Mouse (Mus musculus): ENCODE measurements around the gene Zfhx3. TPM values are rescaled to one million over a fixed set of nuclear protein-coding genes. Genes with fewer than 3 reads are reported as not detected.
A peak's percentile ranks its signal among the peaks of the same experiment; 100 is the strongest.

Gene Zfhx3
- polyA plus RNA-seq, 1 experiment from 2014 or later = 8.2 TPM

DNA sequence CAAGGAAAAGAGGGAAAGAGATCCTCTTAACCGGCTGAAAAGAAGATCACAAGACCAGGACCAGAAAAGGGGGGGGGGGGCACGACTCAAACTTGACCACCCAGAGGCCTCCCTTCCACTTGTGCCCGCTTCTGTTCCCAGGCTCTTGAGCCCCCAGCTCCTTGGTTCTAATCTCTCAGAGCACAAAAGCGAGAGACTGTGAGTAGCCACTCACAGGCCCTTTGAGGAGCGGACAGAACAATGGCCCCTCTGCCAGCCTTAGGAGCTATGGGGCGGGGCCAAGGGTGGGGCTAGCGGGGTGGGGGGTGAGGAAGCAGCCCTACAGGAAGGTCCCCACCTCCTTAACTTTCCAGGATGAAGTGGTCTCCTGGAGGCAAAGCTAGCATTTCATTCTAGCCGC lies 508.4 kb downstream of the Zfhx3 start:
- Histone ChIP-seq H3K9me3 (ENCODE audit: low read length) (no peaks in the 10 kb centered on the region), H3K4me1 (ENCODE audit: insufficient read depth, low read depth, low read length) (no peaks in the 10 kb centered on the region), H3K4me2 (replicated peaks; ENCODE audit: low read depth, low read length) (peak overlapping the region; percentile 48), H3K9ac (replicated peaks; ENCODE audit: low read depth) (no peak overlapping the region), H3K36me3 (ENCODE audit: insufficient read depth, low read length) (no peaks in the 10 kb centered on the region), H3K27me3 (replicated peaks; ENCODE audit: insufficient read depth, low read length) (no peaks in the 10 kb centered on the region), H3K4me3 (ENCODE audit: low read depth, low read length) (peak overlapping the region; percentile 16; the same call in 1 of the 2 replicates), H3K27ac (ENCODE audit: low read length) (no peak overlapping the region)
- peak; percentile 65 for ATAC-seq
- TF ChIP-seq EP300 (IDR thresholded peaks at IDR 0.05) (no peak), CTCF (IDR thresholded peaks at IDR 0.05) (no peak)
- WGBS = 32% methylated on average over 8 of the region's 8 CpGs
- peak; percentile 22 for DNase-seq (ENCODE audit: low spot score)

GRCm38 (mm10) chr8:108454561-108455311 lies 512.3 kb downstream of the Zfhx3 start:
- H3K36me3 ChIP-seq (ENCODE audit: insufficient read depth, low read length) = no peaks in the 10 kb centered on the region
- H3K4me1 ChIP-seq (ENCODE audit: insufficient read depth, low read depth, low read length) = no peaks in the 10 kb centered on the region
- 0 out of 2 replicates have a peak, but pooled peaks cover 3% of the 10 kb centered on the region for H3K9me3 ChIP-seq (ENCODE audit: low read length)
- H3K4me2 ChIP-seq (replicated peaks; ENCODE audit: low read depth, low read length) = no peak overlapping the region
- 52% methylated on average over 18 of the region's 18 CpGs for WGBS
- H3K27ac ChIP-seq (ENCODE audit: low read length) = no peak overlapping the region
- ATAC-seq (no peak), DNase-seq (ENCODE audit: low spot score) (no peak)
- H3K4me3 ChIP-seq (ENCODE audit: low read depth, low read length) = no peak overlapping the region
- TF ChIP-seq EP300 (IDR thresholded peaks at IDR 0.05) = no peak
- no peak for TF ChIP-seq CTCF (IDR thresholded peaks at IDR 0.05)
- H3K9ac ChIP-seq (replicated peaks; ENCODE audit: low read depth) = no peak overlapping the region
- H3K27me3 ChIP-seq (replicated peaks; ENCODE audit: insufficient read depth, low read length) = no peaks in the 10 kb centered on the region

GRCm38 (mm10) chr8:108466653-108467052 lies 524.2 kb downstream of the Zfhx3 start:
- H3K36me3 ChIP-seq (ENCODE audit: insufficient read depth, low read length) = no peaks in the 10 kb centered on the region
- TF ChIP-seq EP300 (IDR thresholded peaks at IDR 0.05) (no peak), CTCF (IDR thresholded peaks at IDR 0.05) (no peak)
- H3K9me3 ChIP-seq (ENCODE audit: low read length) = no peaks in the 10 kb centered on the region
- no peak for DNase-seq (ENCODE audit: low spot score)
- no peak overlapping the region for H3K4me3 ChIP-seq (ENCODE audit: low read depth, low read length)
- no peak for ATAC-seq
- H3K4me2 ChIP-seq (replicated peaks; ENCODE audit: low read depth, low read length) = no peak overlapping the region
- H3K27me3 ChIP-seq (replicated peaks; ENCODE audit: insufficient read depth, low read length) = no peaks in the 10 kb centered on the region
- 55% methylated on average over 6 of the region's 6 CpGs for WGBS
- H3K9ac ChIP-seq (replicated peaks; ENCODE audit: low read depth) = no peak overlapping the region
- no peak overlapping the region for H3K27ac ChIP-seq (ENCODE audit: low read length)
- no peaks in the 10 kb centered on the region for H3K4me1 ChIP-seq (ENCODE audit: insufficient read depth, low read depth, low read length)

- Histone ChIP-seq H3K4me1 (ENCODE audit: insufficient read depth, low read depth, low read length) (no peaks in the 10 kb centered on the region), H3K27ac (ENCODE audit: low read length) (no peak overlapping the region), H3K4me3 (ENCODE audit: low read depth, low read length) (no peak overlapping the region), H3K4me2 (replicated peaks; ENCODE audit: low read depth, low read length) (no peak overlapping the region), H3K9me3 (ENCODE audit: low read length) (no peaks in the 10 kb centered on the region), H3K36me3 (ENCODE audit: insufficient read depth, low read length) (no peaks in the 10 kb centered on the region), H3K27me3 (replicated peaks; ENCODE audit: insufficient read depth, low read length) (no peaks in the 10 kb centered on the region), H3K9ac (replicated peaks; ENCODE audit: low read depth) (no peak overlapping the region)
- ATAC-seq = no peak
- WGBS = 79% methylated on average over 19 of the region's 19 CpGs
- TF ChIP-seq EP300 (IDR thresholded peaks at IDR 0.05) (no peak), CTCF (IDR thresholded peaks at IDR 0.05) (no peak)
- DNase-seq (ENCODE audit: low spot score) = no peak
Observed at GRCm38 (mm10) chr8:108467172-108468035, 525.0 kb downstream of the Zfhx3 start.

- ATAC-seq (no peak), DNase-seq (ENCODE audit: low spot score) (no peak)
- Histone ChIP-seq H3K9ac (replicated peaks; ENCODE audit: low read depth) (no peak overlapping the region), H3K9me3 (ENCODE audit: low read length) (no peaks in the 10 kb centered on the region), H3K27me3 (replicated peaks; ENCODE audit: insufficient read depth, low read length) (no peaks in the 10 kb centered on the region), H3K4me3 (ENCODE audit: low read depth, low read length) (no peak overlapping the region), H3K4me2 (replicated peaks; ENCODE audit: low read depth, low read length) (no peak overlapping the region), H3K4me1 (ENCODE audit: insufficient read depth, low read depth, low read length) (no peaks in the 10 kb centered on the region), H3K27ac (ENCODE audit: low read length) (no peak overlapping the region), H3K36me3 (ENCODE audit: insufficient read depth, low read length) (no peaks in the 10 kb centered on the region)
- no peak; the same call in 1 of the 2 replicates for TF ChIP-seq CTCF (IDR thresholded peaks at IDR 0.05)
- no peak for TF ChIP-seq EP300 (IDR thresholded peaks at IDR 0.05)
- 98% methylated on average over 3 of the region's 3 CpGs for WGBS
Observed at GRCm38 (mm10) chr8:108470269-108470668, 527.8 kb downstream of the Zfhx3 start.

DNA sequence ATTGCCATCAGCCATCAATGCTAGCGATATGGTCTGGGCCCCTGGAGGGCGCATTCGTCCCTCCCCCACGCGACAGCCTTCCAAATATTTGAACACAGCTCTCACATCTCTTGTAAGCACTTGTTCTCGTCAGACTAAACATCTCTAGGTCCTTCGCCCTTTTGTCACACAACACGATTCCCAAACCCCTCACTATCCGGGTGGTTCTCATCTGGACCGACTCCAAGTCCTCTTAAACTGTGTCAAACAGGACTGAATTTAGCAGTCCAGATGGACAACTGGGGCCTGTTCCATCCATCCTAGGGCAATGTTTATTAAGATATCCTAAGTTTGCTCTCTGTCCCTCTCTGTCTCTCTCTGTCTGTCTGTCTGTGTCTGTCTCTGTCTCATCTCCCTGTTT lies 532.1 kb downstream of the Zfhx3 start:
- WGBS = 42% methylated on average over 10 of the region's 10 CpGs
- no peaks in the 10 kb centered on the region for H3K27me3 ChIP-seq (replicated peaks; ENCODE audit: insufficient read depth, low read length)
- H3K9me3 ChIP-seq (ENCODE audit: low read length) = no peaks in the 10 kb centered on the region
- H3K4me2 ChIP-seq (replicated peaks; ENCODE audit: low read depth, low read length) = no peak overlapping the region
- DNase-seq (ENCODE audit: low spot score) = no peak
- H3K4me3 ChIP-seq (ENCODE audit: low read depth, low read length) = no peak overlapping the region
- no peak overlapping the region for H3K9ac ChIP-seq (replicated peaks; ENCODE audit: low read depth)
- H3K36me3 ChIP-seq (ENCODE audit: insufficient read depth, low read length) = no peaks in the 10 kb centered on the region
- TF ChIP-seq EP300 (IDR thresholded peaks at IDR 0.05) (no peak), CTCF (IDR thresholded peaks at IDR 0.05) (no peak)
- no peaks in the 10 kb centered on the region for H3K4me1 ChIP-seq (ENCODE audit: insufficient read depth, low read depth, low read length)
- H3K27ac ChIP-seq (ENCODE audit: low read length) = no peak overlapping the region
- ATAC-seq = no peak
